Mouse (Mus musculus): ENCODE measurements around the gene Cpd.

Gene Cpd

GRCm38 (mm10) chr11:76846878-76847222 is at the start of gene Cpd:
Gene Cpd (minus strand): TSS chr11:76847018.
- peak; percentile 91 for DNase-seq (ENCODE audit: low spot score)

GRCm38 (mm10) chr11:76896360-76896759 is 49.5 kb upstream of the Cpd start:
- no peak for DNase-seq (ENCODE audit: low spot score)

- no peak for DNase-seq (ENCODE audit: low spot score)
Measured at GRCm38 (mm10) chr11:76894240-76894639, 47.4 kb upstream of the Cpd start.

GRCm38 (mm10) chr11:76893570-76893969 is 46.8 kb upstream of the Cpd start:
- DNase-seq (ENCODE audit: low spot score), result no peak

- DNase-seq (ENCODE audit: low spot score), result no peak
Measured at GRCm38 (mm10) chr11:76892972-76893371, 46.2 kb upstream of the Cpd start.

GRCm38 (mm10) chr11:76891738-76892349 is 45.0 kb upstream of the Cpd start:
- no peak for DNase-seq (ENCODE audit: low spot score)

- no peak for DNase-seq (ENCODE audit: low spot score)
Measured at GRCm38 (mm10) chr11:76891171-76891570, 44.4 kb upstream of the Cpd start.

GRCm38 (mm10) chr11:76889339-76890164 is 42.7 kb upstream of the Cpd start:
- DNase-seq (ENCODE audit: low spot score), result no peak

GRCm38 (mm10) chr11:76884451-76884850 is 37.6 kb upstream of the Cpd start:
- DNase-seq (ENCODE audit: low spot score), result no peak

GRCm38 (mm10) chr11:76879816-76880215 is 33.0 kb upstream of the Cpd start:
- no peak for DNase-seq (ENCODE audit: low spot score)

- DNase-seq (ENCODE audit: low spot score), result no peak
Measured at GRCm38 (mm10) chr11:76874766-76875165, 27.9 kb upstream of the Cpd start.

- DNase-seq (ENCODE audit: low spot score), result no peak
Measured at GRCm38 (mm10) chr11:76873865-76874264, 27.0 kb upstream of the Cpd start.

GRCm38 (mm10) chr11:76872556-76873234 is 25.9 kb upstream of the Cpd start:
- DNase-seq (ENCODE audit: low spot score), result no peak

- no peak for DNase-seq (ENCODE audit: low spot score)
Measured at GRCm38 (mm10) chr11:76861185-76861584, 14.4 kb upstream of the Cpd start.

- no peak for DNase-seq (ENCODE audit: low spot score)
Measured at GRCm38 (mm10) chr11:76859261-76859660, 12.4 kb upstream of the Cpd start.

- DNase-seq (ENCODE audit: low spot score), result no peak
Measured at GRCm38 (mm10) chr11:76858781-76859180, 12.0 kb upstream of the Cpd start.

GRCm38 (mm10) chr11:76857111-76857510 is 10.3 kb upstream of the Cpd start:
- DNase-seq (ENCODE audit: low spot score), result no peak

- no peak for DNase-seq (ENCODE audit: low spot score)
Measured at GRCm38 (mm10) chr11:76856601-76857000, 9.8 kb upstream of the Cpd start.

GRCm38 (mm10) chr11:76854475-76855341 is 7.9 kb upstream of the Cpd start:
- no peak for DNase-seq (ENCODE audit: low spot score)

- no peak for DNase-seq (ENCODE audit: low spot score)
Measured at GRCm38 (mm10) chr11:76851512-76851911, 4.7 kb upstream of the Cpd start.

- DNase-seq (ENCODE audit: low spot score), result no peak
Measured at GRCm38 (mm10) chr11:76849596-76849995, 2.8 kb upstream of the Cpd start.

GRCm38 (mm10) chr11:76848081-76848480 is 1.3 kb upstream of the Cpd start:
- DNase-seq (ENCODE audit: low spot score), result no peak

Data from urinary bladder, postnatal 25 days (tissue).